Mouse (Mus musculus): ENCODE results near the gene Midn. TPM values are rescaled to one million over a fixed set of nuclear protein-coding genes. Genes with fewer than 3 reads are reported as not detected.
A peak's percentile ranks its signal among the peaks of the same experiment; 100 is the strongest.

The Midn gene
- 100 to 1,000 TPM; 106 to 127 TPM for total RNA-seq (2021)
- long read RNA-seq, experiment 1, partial matches to known transcripts: 0 of 12 reads
- long read RNA-seq, experiment 1, other reads (novel, unspliced or antisense): 12 of 12 reads
- long read RNA-seq, experiment 2, partial matches to known transcripts: 1 of 5 reads
- long read RNA-seq, experiment 2, other reads (novel, unspliced or antisense): 4 of 5 reads

GRCm38 (mm10) chr10:80147719-80148601, at the start of gene Midn:
Gene Midn (plus strand): TSS chr10:80148272.
- DNase-seq: peak; percentile 95

- DNase-seq: peak; percentile 41
Observed at GRCm38 (mm10) chr10:80098630-80099029, 49.4 kb upstream of the Midn start.

DNA sequence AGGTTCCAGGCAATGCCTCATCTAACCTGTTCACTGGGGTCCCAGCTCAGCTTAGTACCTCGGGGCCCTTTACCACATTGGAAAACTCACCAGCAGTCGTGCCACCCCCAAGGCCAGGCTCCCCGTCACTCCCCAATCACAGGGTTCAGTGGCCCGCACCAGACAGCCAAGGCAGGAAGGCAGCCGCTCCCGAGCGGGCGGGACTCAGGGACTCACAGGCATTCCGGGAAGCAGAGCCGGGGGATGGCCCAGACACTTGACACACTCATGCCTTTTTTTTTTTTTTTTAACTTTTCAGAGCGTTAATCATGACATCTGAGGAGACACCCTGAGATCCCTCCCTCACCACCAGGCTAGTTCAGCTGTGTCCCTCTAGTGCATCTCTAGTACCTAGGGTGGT, 47.1 kb upstream of the Midn start:
- DNase-seq: peak; percentile 79

DNA sequence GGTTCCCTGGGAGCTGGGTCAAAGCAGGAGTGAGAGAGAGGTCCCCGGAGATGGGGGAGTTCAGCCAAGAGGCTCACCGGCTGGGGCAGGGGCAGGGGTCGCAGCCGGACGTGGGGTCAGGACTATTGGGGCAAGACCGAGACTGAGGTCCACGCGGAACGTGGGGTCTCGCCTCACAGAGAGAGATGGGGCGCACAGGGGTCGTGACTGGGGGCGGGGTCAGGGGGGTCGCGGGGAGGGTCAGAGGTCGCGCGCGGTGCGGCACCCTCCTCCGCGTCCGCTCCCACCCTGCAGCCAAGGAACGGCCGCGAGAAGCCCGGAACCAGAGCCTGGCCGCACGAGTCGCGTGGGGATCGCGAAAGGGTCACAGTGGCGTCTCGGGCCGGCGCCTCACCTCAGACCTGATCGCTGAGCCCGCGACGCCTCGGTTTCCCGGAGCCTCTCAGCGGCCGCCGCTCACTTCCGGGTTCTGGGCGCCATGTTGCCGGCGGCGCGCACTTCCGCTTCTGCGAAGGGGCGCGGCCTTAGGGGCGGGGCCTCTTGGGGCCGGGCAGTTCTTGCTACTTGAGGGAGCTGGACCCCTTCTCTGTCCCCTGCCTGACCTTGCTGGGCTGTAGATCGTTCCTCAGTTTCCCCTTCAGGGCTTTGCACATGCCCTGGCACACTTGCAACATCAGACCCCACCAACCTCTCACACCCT, 45.7 kb upstream of the Midn start:
- DNase-seq: peak; percentile 92

DNA sequence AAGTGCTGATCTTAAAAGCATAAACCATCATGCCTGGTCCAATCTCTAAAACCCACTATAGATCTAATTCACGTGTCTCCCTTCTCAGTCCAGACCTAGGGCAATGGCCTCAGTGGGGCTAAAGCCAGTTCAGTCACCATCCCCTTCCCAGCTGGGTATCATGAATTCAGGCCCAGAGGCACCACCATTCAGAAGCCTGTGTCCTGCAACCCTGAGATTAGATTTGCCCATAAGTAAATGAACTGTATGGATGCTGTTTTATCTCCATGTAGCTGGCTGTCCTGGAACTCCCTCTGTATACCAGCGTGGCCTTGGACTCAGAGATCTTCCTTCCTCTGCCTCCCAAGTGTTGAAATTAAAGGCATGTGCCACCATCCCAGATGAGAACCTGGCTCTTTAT, 45.0 kb upstream of the Midn start:
- DNase-seq: no peak

DNA sequence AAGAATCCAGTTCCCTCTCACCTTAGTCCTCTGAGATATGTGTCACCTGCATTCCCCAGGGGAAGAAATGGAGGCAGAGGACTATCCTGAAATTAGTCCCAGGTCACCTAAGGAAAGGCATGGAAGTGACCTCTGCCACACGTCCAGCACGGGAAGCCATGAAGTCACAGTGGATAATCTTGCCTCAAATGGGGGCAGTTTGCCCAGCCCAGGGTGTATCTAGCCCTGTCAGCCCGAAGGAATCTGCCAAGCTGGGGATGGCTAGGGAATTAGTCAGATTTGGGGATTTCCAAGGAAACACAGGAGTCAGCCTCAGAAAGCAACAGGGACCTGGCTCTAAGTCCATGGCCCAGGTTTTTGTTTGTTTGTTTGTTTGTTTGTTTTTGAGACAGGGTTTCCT, 43.9 kb upstream of the Midn start:
- DNase-seq: peak; percentile 47

DNA sequence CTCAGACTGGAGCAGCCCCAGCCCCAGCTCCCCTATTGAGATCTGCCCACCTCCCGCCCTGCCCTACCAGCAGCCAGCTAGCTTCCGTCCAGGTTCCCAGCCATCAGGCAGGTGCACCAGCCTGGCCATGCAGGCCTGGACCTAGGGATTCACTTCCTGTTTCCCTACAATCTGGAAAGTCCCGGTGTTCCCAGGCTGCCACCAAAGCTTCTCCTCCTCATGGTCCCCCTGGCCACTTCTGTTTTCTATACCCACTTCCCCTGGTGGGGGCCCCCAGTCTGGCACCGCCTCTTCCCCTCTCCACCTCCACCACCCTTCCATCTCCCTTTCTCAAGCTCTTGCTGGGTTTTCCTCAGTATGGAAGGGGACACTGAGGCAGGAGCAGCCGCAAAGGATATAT, 42.6 kb upstream of the Midn start, which contains the start of gene Sbno2:
Gene Sbno2 (minus strand): TSS at position 112 of the 400 bp plus-strand sequence.
- no peak for DNase-seq

DNA sequence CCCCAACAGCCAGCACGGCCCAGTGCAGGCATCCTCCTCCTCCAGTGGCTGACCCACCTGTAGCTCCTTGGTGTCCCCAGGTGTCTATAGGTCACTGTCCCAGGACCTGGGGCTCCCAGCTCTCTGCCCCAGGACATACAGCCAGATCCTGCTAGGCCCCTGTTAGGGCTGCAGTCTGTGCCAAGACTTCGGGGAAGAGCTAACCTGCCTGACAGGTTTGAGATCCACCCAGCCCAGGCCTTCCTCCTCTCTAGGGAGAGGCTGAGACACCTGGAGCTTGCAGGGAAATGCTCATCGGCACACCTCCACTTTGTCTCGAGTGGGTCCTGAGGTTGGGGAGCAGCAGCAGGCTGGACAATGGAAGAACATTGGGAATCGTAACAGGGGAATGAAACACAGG, 42.1 kb upstream of the Midn start:
- no peak for DNase-seq

- DNase-seq: peak; percentile 51
Observed at GRCm38 (mm10) chr10:80107678-80108077, 40.4 kb upstream of the Midn start.

DNA sequence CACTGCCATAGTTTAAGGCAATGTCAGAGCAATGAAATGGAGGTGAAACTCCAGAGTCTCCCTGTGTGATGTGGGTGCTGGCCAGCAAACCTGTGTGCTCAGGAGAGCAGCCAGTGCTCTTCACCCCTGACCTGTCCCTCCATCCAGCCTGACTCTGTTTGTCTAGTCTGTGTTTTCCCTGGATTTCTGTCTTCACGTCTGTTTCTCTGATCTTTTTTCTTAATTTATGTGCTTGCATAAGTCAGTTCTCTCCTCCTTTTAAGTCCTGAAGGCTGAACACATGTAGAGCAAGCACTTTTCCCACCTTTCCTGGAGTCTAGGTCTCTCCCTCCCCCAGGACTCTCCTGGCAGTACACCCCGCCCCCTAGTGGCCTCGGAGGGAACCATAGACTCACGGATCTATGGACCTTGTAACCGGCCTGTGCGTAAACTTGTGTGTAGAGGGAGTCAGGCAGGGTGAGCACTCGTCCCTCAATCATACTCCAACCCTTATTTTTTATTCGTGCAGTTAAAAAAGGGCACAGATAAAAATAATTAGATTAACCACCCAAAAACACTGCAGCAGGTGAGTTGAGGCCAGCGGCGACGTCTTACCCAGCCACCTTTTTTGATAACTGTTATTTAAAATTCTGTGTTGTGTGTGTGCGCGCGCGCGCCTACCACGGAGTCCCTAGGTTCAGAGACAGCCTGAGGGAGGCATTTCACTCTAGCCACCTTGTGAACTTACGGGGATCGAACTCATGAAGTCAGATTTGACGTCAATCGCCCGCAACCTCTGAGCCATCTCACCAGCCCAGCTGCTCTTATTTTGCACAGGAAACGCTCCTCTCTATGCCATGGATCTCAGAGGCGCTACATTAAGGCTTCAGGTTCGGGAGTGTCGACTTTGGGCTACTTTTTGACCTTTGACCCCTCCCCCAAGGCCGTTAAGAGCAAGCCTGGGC, 33.5 kb upstream of the Midn start:
- peak; percentile 97 for DNase-seq

- peak; percentile 99 for DNase-seq
Observed at GRCm38 (mm10) chr10:80115290-80115943, 32.7 kb upstream of the Midn start, which contains the start of gene Stk11. Gene Stk11 (plus strand): TSS chr10:80115803.

DNA sequence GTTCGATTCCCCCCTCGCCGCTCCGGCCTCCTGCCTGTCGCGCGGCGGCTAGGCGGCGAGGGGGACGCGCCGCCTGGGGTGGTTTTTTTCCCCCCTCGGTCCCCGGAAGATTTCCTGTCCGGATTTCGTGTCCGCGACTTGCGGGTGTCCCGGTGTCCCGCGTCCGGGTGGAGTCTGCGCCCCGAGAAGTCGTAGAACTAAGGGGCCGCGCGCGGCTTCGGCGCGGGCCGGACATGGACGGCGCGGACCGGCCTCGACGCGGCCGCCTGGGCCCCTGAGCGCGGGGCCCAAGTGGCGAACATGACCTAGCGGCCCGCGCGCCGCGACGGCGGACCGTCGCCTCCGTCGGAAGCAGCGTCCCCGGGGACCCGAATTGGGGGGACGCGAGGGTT, 32.1 kb upstream of the Midn start:
- DNase-seq: no peak

DNA sequence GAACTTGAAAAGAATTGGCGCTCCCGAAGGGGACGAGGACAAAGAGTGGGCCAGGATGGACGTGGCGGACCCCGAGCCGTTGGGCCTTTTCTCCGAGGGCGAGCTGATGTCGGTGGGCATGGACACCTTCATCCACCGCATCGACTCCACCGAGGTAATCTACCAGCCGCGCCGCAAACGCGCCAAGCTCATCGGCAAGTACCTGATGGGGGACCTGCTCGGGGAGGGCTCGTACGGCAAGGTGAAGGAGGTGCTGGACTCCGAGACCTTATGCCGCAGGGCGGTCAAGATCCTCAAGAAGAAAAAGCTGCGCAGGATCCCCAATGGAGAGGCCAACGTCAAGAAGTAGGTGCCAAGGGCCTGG, 31.5 kb upstream of the Midn start:
- DNase-seq: no peak

DNA sequence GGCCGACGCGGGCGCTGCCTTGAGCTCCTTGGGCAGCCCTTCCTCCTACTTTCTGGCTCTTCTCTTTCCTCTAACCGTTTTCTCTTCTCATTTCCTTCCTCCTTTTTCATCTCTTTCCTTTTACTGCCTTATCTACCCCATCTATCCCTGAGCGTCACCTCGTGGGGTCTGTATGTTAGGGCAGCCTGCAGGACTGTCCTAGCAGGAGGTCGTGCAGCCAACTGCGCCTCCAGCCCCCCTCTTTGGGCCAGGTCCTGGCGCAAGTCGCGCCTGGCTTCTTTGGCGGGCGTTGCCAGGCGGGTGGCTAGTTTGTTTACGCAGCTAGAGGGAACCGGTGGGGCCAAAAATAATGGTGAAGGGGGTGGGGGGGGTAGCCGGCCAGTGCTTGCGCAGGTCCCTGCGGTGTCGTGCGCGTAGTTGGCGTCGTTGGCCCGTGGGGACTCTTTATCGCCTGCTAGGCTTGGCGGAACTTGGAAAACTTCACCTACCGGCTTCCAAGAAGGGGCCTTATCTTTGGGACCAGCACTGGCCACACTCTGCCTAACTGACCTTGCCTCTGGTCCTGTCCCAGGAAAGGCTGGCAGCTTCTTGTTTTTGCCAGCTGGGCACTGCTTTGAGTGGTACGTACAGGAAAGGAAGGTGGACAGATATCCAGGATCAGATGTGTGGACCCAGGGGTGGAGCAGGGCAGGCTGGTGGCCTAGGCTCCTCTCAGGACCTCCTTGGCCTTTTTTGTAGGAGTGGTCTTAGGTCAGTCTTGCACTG, 31.0 kb upstream of the Midn start:
- DNase-seq: peak; percentile 79

GRCm38 (mm10) chr10:80117736-80118135, 30.3 kb upstream of the Midn start:
- DNase-seq: no peak

DNA sequence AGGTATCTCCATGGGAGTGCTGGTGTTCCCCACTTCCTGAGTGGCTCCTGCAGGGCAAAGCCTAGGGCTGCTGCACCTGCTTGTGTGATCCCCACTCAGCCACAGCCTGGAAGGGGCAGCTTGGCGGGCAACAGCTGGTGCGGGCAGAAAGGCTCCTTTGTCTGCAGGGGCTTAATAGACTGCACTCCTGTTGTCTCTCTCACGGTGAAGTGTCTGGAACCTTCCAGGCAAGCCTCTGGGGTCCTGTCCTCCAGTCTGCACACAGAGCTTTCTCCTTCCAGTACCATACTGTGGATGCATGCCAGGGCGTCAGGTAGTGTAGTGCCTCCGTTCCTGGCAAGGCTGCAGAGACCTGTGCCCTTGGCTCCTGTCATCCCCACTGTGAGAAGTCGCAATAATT, 29.5 kb upstream of the Midn start:
- peak; percentile 52 for DNase-seq

GRCm38 (mm10) chr10:80120146-80120545, 27.9 kb upstream of the Midn start:
- no peak for DNase-seq

DNA sequence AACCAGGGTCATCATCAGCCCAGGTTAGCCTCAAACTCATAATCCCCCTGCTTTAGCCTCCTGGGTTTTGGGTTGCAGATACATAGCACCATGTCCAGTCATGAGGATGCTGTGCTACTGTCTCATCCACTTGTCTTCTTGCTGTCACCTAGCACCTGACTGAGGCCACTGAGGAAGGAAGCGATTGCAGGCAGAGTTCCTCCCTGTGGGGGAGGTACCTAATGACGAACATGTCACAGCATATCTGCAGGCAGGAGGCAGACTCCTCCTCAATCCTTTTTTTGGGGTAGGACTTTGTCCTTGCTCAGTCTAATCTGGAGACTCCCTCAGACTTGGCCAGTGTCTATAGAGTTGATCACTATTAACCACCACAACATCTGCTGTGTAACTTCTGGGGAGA, 26.4 kb upstream of the Midn start:
- DNase-seq: no peak

GRCm38 (mm10) chr10:80123932-80124562, 24.0 kb upstream of the Midn start:
- DNase-seq: no peak

- no peak for DNase-seq
Observed at GRCm38 (mm10) chr10:80127920-80128319, 20.2 kb upstream of the Midn start.

Data from adrenal gland, postnatal 10 days (tissue).